Mouse (Mus musculus) bone marrow, adult 2 months (tissue): ENCODE measurements at regions not wholly inside any gene's neighbourhood (a gene's known extent, or its start where the extent isn't known, plus 50 kb on each side); places are given as distances from the start of the nearest gene placed in this dataset.

ENCODE experiments used
- CTCF ChIP-seq: fragments of 200-500 bp; IDR thresholded peaks from 2 replicates; pipeline ENCODE4 v1.5.1; 2011; ENCODE audit warnings: low read length, control low read depth; ENCODE audit not compliant: control insufficient read depth, insufficient read depth
- POLR2A ChIP-seq: fragments of 200-500 bp; IDR thresholded peaks from 2 replicates; pipeline ENCODE4 v1.6.1; 2011; ENCODE audit warnings: low read depth, mild to moderate bottlenecking, control low read depth, low read length, borderline replicate concordance; ENCODE audit not compliant: control insufficient read depth

- TF ChIP-seq CTCF (no peak), POLR2A (no peak)
Observed at GRCm38 (mm10) chr9:113433424-113433823, 274.6 kb downstream of the Pdcd6ip start.
